Mouse (Mus musculus) liver, embryonic 18 days (tissue): Measurements from ENCODE around the gene Drd4. TPM values are rescaled to one million over a fixed set of nuclear protein-coding genes. Genes with fewer than 3 reads are reported as not detected.

Experiments
- polyA plus RNA-seq: library from polyadenylated mRNA; depleted of rRNA; stranded (reverse); fragments of >200 nt; gene quantifications from 2 replicates; pipeline ENCODE4 v1.2.3, GENCODE M21; 2012; rRNA removed

Drd4 gene
- polyA plus RNA-seq: not detected in 2 replicates

GRCm38 (mm10) chr7:141291921-141292582 lies at the start of gene Drd4:
Gene Drd4 (plus strand): TSS chr7:141292006.

GRCm38 (mm10) chr7:141265739-141266561 lies 25.9 kb upstream of the Drd4 start, which contains the start of gene Irf7:
Gene Irf7 (minus strand): TSS chr7:141266481.

GRCm38 (mm10) chr7:141276546-141276945 lies 15.3 kb upstream of the Drd4 start, which contains the start of gene Cdhr5:
Gene Cdhr5 (minus strand): TSS chr7:141276786.

GRCm38 (mm10) chr7:141278766-141279590 lies 12.8 kb upstream of the Drd4 start, which contains the start of gene Sct:
Gene Sct (minus strand): TSS chr7:141279133.

GRCm38 (mm10) chr7:141327469-141328372 lies 35.9 kb downstream of the Drd4 start, which contains the start of the genes Deaf1 and Tmem80:
Gene Deaf1 (minus strand): TSS chr7:141327690.
Gene Tmem80 (plus strand): TSS chr7:141327739.

GRCm38 (mm10) chr7:141338576-141339131 lies 46.8 kb downstream of the Drd4 start, which contains the start of gene Eps8l2:
Gene Eps8l2 (plus strand): TSS chr7:141338880.

Other genes with a start within 250 kb of the Drd4 start
- 0.46 and 0.61 TPM in 2 replicates for gene B4galnt4, start 230.9 kb upstream of the Drd4 start, polyA plus RNA-seq
- gene Pkp3, start 213.8 kb upstream of the Drd4 start, polyA plus RNA-seq: 0.74 and 0.85 TPM in 2 replicates
- gene Sigirr, start 191.4 kb upstream of the Drd4 start, polyA plus RNA-seq: 17.1 and 19.8 TPM in 2 replicates
- gene Ano9, start 174.2 kb upstream of the Drd4 start, polyA plus RNA-seq: 7.8 and 10.3 TPM in 2 replicates
- 41.9 and 44.3 TPM in 2 replicates for gene Ptdss2, start 169.6 kb upstream of the Drd4 start, polyA plus RNA-seq
- gene Rnh1, start 119.1 kb upstream of the Drd4 start, polyA plus RNA-seq: 45.4 and 45.9 TPM in 2 replicates
- gene Hras, start 98.0 kb upstream of the Drd4 start, polyA plus RNA-seq: 39.5 and 41.3 TPM in 2 replicates
- 3.1 and 3.4 TPM in 2 replicates for gene Lrrc56, start 97.8 kb upstream of the Drd4 start, polyA plus RNA-seq
- 2.5 and 2.6 TPM in 2 replicates for gene Lmntd2, start 77.9 kb upstream of the Drd4 start, polyA plus RNA-seq
- gene Rassf7, start 76.1 kb upstream of the Drd4 start, polyA plus RNA-seq: 29.2 and 33.5 TPM in 2 replicates
- 6.8 and 9.2 TPM in 2 replicates for gene Phrf1, start 63.2 kb upstream of the Drd4 start, polyA plus RNA-seq
- 54.2 and 82.1 TPM in 2 replicates for gene Irf7, start 25.5 kb upstream of the Drd4 start, polyA plus RNA-seq
- gene Cdhr5, start 15.2 kb upstream of the Drd4 start, polyA plus RNA-seq: 0.13 and 0.29 TPM in 2 replicates
- 0.12 and 0.37 TPM in 2 replicates for gene Sct, start 12.9 kb upstream of the Drd4 start, polyA plus RNA-seq
- gene Deaf1, start 35.7 kb downstream of the Drd4 start, polyA plus RNA-seq: 5.7 and 6.8 TPM in 2 replicates
- 11.9 and 13.7 TPM in 2 replicates for gene Tmem80, start 35.7 kb downstream of the Drd4 start, polyA plus RNA-seq
- 35.8 and 50.7 TPM in 2 replicates for gene Eps8l2, start 46.9 kb downstream of the Drd4 start, polyA plus RNA-seq
- gene Taldo1, start 100.2 kb downstream of the Drd4 start, polyA plus RNA-seq: 174 and 190 TPM in 2 replicates
- gene Gatd1, start 122.1 kb downstream of the Drd4 start, polyA plus RNA-seq: 16.5 and 18.5 TPM in 2 replicates
- gene Cend1, start 137.5 kb downstream of the Drd4 start, polyA plus RNA-seq: 0.02 TPM in 2 replicates
- gene Slc25a22, start 145.9 kb downstream of the Drd4 start, polyA plus RNA-seq: 25.7 and 31.3 TPM in 2 replicates
- 7.1 and 7.3 TPM in 2 replicates for gene Pidd1, start 152.0 kb downstream of the Drd4 start, polyA plus RNA-seq
- 451 and 526 TPM in 2 replicates for gene Rplp2, start 155.4 kb downstream of the Drd4 start, polyA plus RNA-seq
- 15.9 and 16.9 TPM in 2 replicates for gene Pnpla2, start 163.2 kb downstream of the Drd4 start, polyA plus RNA-seq
- gene Cracr2b, start 169.1 kb downstream of the Drd4 start, polyA plus RNA-seq: 4.1 and 4.5 TPM in 2 replicates
- gene Cd151, start 175.4 kb downstream of the Drd4 start, polyA plus RNA-seq: 27.6 and 30.3 TPM in 2 replicates
- 14.7 and 16.5 TPM in 2 replicates for gene Polr2l, start 183.1 kb downstream of the Drd4 start, polyA plus RNA-seq
- 43.8 and 59.1 TPM in 2 replicates for gene Tspan4, start 183.2 kb downstream of the Drd4 start, polyA plus RNA-seq
- 14.0 and 15.5 TPM in 2 replicates for gene Chid1, start 247.9 kb downstream of the Drd4 start, polyA plus RNA-seq